8 mouse cellular contexts compared by ENCODE assay signal in the genomic region with DNA sequence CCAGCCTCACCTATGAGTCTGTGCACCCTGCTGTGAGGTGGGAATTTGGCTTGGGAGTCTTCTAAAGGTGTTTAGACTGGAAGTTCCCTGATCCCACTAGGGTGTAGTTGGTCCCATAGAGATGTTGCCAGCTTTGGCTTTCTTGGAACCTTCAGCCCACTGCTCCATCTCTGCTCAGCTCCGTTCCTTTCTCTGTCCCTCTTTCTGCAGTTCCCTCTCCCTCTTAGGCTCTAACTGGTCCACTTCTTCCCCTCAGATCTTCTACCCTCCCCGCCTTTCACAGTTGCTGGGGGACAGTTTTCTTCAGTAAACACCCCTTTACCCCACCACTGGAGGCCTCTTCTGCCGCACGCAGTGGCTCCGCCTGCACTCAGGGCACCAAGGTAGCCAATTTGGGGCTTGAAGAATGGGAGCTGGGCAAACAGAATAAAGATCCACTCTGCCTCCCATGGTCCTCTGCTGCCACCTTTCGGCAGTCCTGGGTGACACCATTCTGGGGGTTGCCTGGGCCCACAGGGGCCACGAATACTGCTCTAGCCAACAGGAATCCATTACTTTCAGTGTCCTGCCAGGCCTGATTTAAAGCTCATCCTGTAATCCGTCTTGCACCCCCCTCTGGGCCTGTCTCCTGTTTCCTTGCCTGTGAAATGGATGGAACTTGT.
DNase-seq lines count a peak whose midpoint lies in the region; ATAC-seq and TF ChIP-seq lines count a peak whose summit lies in the region.

No protein-coding gene starts in this region.

- no peaks in the 10 kb centered on the region for H3K4me1 ChIP-seq in embryonic facial prominence, embryonic 11.5 days (ENCODE audit: control insufficient read depth, insufficient read depth, low read length)
- H3K4me1 ChIP-seq in heart, embryonic 10.5 days, result no peaks in the 10 kb centered on the region
- H3K4me1 ChIP-seq in lung, embryonic 14.5 days (ENCODE audit: insufficient read depth), result no peaks in the 10 kb centered on the region

- no peaks in the 10 kb centered on the region for H3K79me3 ChIP-seq in C2C12 (ENCODE audit: low read depth)

- 24% methylated on average over 8 of the region's 8 CpGs for WGBS in embryonic facial prominence, embryonic 11.5 days
- WGBS in heart, embryonic 10.5 days, result 23% methylated on average over 8 of the region's 8 CpGs
- 16% methylated on average over 8 of the region's 8 CpGs for WGBS in lung, embryonic 14.5 days

- ATAC-seq in embryonic facial prominence, embryonic 11.5 days (replicated peaks; ENCODE audit: insufficient number of reproducible peaks, low FRiP score, low TSS enrichment, low read depth), result no peak
- peak; percentile 60 for ATAC-seq in lung, embryonic 14.5 days (ENCODE audit: insufficient read depth)

- no peak overlapping the region for H3K4me2 ChIP-seq in embryonic facial prominence, embryonic 11.5 days (ENCODE audit: low read depth, low read length)
- H3K4me2 ChIP-seq in lung, embryonic 14.5 days, result no peak overlapping the region

- H3K9ac ChIP-seq in embryonic facial prominence, embryonic 11.5 days (replicated peaks; ENCODE audit: low read length), result no peak overlapping the region
- H3K9ac ChIP-seq in lung, embryonic 14.5 days, result no peak overlapping the region

- DNase-seq in adrenal gland, postnatal 10 days, result peak; percentile 79
- DNase-seq in embryonic facial prominence, embryonic 11.5 days (ENCODE audit: low spot score), result peak; percentile 76
- DNase-seq in heart, embryonic 10.5 days (ENCODE audit: low spot score), result peak; percentile 83
- peak; percentile 57 for DNase-seq in kidney, postnatal 14 days
- DNase-seq in lung, embryonic 14.5 days, result peak; percentile 80
- DNase-seq in ovary, postnatal 36 days (ENCODE audit: low spot score), result peak; percentile 62
- peak; percentile 63 for DNase-seq in thymus, postnatal 14 days

- no peaks in the 10 kb centered on the region for H3K79me2 ChIP-seq in C2C12 (ENCODE audit: control insufficient read depth, insufficient read depth)

- no peak overlapping the region for H3K4me3 ChIP-seq in C2C12 (ENCODE audit: insufficient read depth, poor library complexity, severe bottlenecking)
- H3K4me3 ChIP-seq in embryonic facial prominence, embryonic 11.5 days (ENCODE audit: low read depth, low read length), result no peak overlapping the region
- H3K4me3 ChIP-seq in heart, embryonic 10.5 days, result no peak overlapping the region
- H3K4me3 ChIP-seq in lung, embryonic 14.5 days (ENCODE audit: low read depth, low read length), result no peak overlapping the region

- H3K36me3 ChIP-seq in C2C12 (ENCODE audit: control insufficient read depth, insufficient read depth), result no peaks in the 10 kb centered on the region
- H3K36me3 ChIP-seq in embryonic facial prominence, embryonic 11.5 days (replicated peaks; ENCODE audit: control insufficient read depth, insufficient read depth, low read depth, low read length), result no peaks in the 10 kb centered on the region
- H3K36me3 ChIP-seq in heart, embryonic 10.5 days, result no peaks in the 10 kb centered on the region
- no peaks in the 10 kb centered on the region for H3K36me3 ChIP-seq in lung, embryonic 14.5 days (ENCODE audit: insufficient read depth)

- H3K27me3 ChIP-seq in C2C12 (ENCODE audit: control insufficient read depth, insufficient read depth, insufficient read length), result no peaks in the 10 kb centered on the region
- no peaks in the 10 kb centered on the region; the same call in 1 of the 2 replicates for H3K27me3 ChIP-seq in embryonic facial prominence, embryonic 11.5 days (ENCODE audit: control insufficient read depth, insufficient read depth, low read length)
- peaks cover 78% of the 10 kb centered on the region for H3K27me3 ChIP-seq in heart, embryonic 10.5 days (ENCODE audit: insufficient read depth, poor library complexity, severe bottlenecking)
- no peaks in the 10 kb centered on the region for H3K27me3 ChIP-seq in lung, embryonic 14.5 days (ENCODE audit: insufficient read depth, low read length)

- H3ac ChIP-seq in C2C12 (ENCODE audit: control insufficient read depth, insufficient read length, low read depth), result no peak overlapping the region

- H3K27ac ChIP-seq in embryonic facial prominence, embryonic 11.5 days (replicated peaks; ENCODE audit: low read depth, low read length), result no peak overlapping the region
- H3K27ac ChIP-seq in heart, embryonic 10.5 days, result no peak overlapping the region
- H3K27ac ChIP-seq in lung, embryonic 14.5 days (ENCODE audit: low read depth), result no peak overlapping the region

- TF ChIP-seq CTCF in C2C12 (IDR thresholded peaks at IDR 0.05; ENCODE audit: control insufficient read depth, insufficient read depth, insufficient read length), result peak; percentile 57
- peak; percentile 90 for TF ChIP-seq CTCF in lung, embryonic 14.5 days (IDR thresholded peaks at IDR 0.05; ENCODE audit: low read depth)

- no peaks in the 10 kb centered on the region for H3K9me3 ChIP-seq in embryonic facial prominence, embryonic 11.5 days (replicated peaks; ENCODE audit: control insufficient read depth, low read length)
- H3K9me3 ChIP-seq in heart, embryonic 10.5 days, result no peaks in the 10 kb centered on the region
- H3K9me3 ChIP-seq in lung, embryonic 14.5 days (ENCODE audit: low read depth, low read length), result no peaks in the 10 kb centered on the region

TF ChIP-seq in C2C12, 6 proteins besides CTCF, POLR2A, EP300 and RAD21:
- TF ChIP-seq USF1 (IDR thresholded peaks at IDR 0.05; ENCODE audit: low read depth) (no peak), MYOG (IDR thresholded peaks at IDR 0.05; ENCODE audit: control insufficient read depth, extremely low read depth, insufficient read length) (no peak), MYOD1 (IDR thresholded peaks at IDR 0.05; ENCODE audit: control insufficient read depth, insufficient read length, low read depth) (no peak), FOSL1 (IDR thresholded peaks at IDR 0.05; ENCODE audit: insufficient read depth, low read length, poor library complexity, severe bottlenecking) (no peak), CEBPB (IDR thresholded peaks at IDR 0.05; ENCODE audit: low read depth) (no peak), MAX (IDR thresholded peaks at IDR 0.05) (no peak)
